Mouse (Mus musculus) ES-E14 (cell line): ENCODE results near the gene Slit3. TPM values are rescaled to one million over a fixed set of nuclear protein-coding genes. Genes with fewer than 3 reads are reported as not detected.

Experiments used
- DNase-seq: peaks from one replicate; pipeline ENCODE4 v3.0.0-alpha.2; 2013; ENCODE audit warnings: low read depth, low spot score
- H3K27ac ChIP-seq: 2 replicates; pipeline ENCODE4 v1.5.1; 2012; ENCODE audit warnings: low read depth, mild to moderate bottlenecking, low read length, moderate library complexity, mixed read lengths; ENCODE audit not compliant: poor library complexity, insufficient read depth, severe bottlenecking
- H3K36me3 ChIP-seq: 2 replicates; pipeline ENCODE4 v1.6.1; 2012; ENCODE audit warnings: mild to moderate bottlenecking, low read length, moderate library complexity, mixed read lengths; ENCODE audit not compliant: control insufficient read depth, poor library complexity, insufficient read depth, severe bottlenecking
- H3K4me1 ChIP-seq, 2 experiments: fragments of 150-350 bp in 1 of 2; sonication (generic) in 1 of 2; 2 replicates each; pipeline ENCODE4 v1.6.1; 2012; ENCODE audit warnings: low read length in 2 of 2, mild to moderate bottlenecking in 1 of 2, mixed read lengths in 1 of 2; ENCODE audit not compliant: control insufficient read depth in 2 of 2, insufficient read depth in 2 of 2, poor library complexity in 1 of 2
- H3K4me3 ChIP-seq, 2 experiments: fragments of 150-350 bp in 1 of 2; sonication (generic) in 1 of 2; 2 replicates each; pipeline ENCODE4 v1.5.1; 2012; ENCODE audit warnings: low read length in 2 of 2, low read depth in 1 of 2, mild to moderate bottlenecking in 1 of 2, mixed read lengths in 1 of 2; ENCODE audit not compliant: insufficient read depth in 1 of 2, poor library complexity in 1 of 2, severe bottlenecking in 1 of 2
- H3K9ac ChIP-seq: 2 replicates; pipeline ENCODE4 v1.6.1; 2012; ENCODE audit warnings: low read depth, mild to moderate bottlenecking, low read length, mixed read lengths; ENCODE audit not compliant: poor library complexity, insufficient read depth, severe bottlenecking
- H3K9me3 ChIP-seq: fragments of 150-350 bp; sonication (generic); 2 replicates; pipeline ENCODE4 v1.6.1; 2012; ENCODE audit warnings: low read depth, mild to moderate bottlenecking, low read length; ENCODE audit not compliant: control insufficient read depth, insufficient read depth
- CHD2 ChIP-seq: IDR thresholded peaks from 2 replicates; pipeline ENCODE4 v1.6.1; 2014; ENCODE audit warnings: mild to moderate bottlenecking, low read depth, low read length, inconsistent platforms
- HCFC1 ChIP-seq: IDR thresholded peaks from 2 replicates; pipeline ENCODE4 v1.6.1; 2012; ENCODE audit warnings: low read length, inconsistent platforms, borderline replicate concordance; ENCODE audit not compliant: insufficient read depth
- MAFK ChIP-seq: IDR thresholded peaks from 2 replicates; pipeline ENCODE4 v1.6.1; 2014; ENCODE audit warnings: mild to moderate bottlenecking, low read depth, low read length, inconsistent platforms; ENCODE audit not compliant: insufficient read depth
- ZC3H11A ChIP-seq: IDR thresholded peaks from 2 replicates; pipeline ENCODE4 v1.6.1; 2012; ENCODE audit warnings: low read depth, mild to moderate bottlenecking, inconsistent platforms, low read length, borderline replicate concordance
- ZNF384 ChIP-seq: IDR thresholded peaks from 2 replicates; pipeline ENCODE4 v1.6.1; 2012; ENCODE audit warnings: low read depth, low read length, inconsistent platforms
- in situ Hi-C, 2 experiments: fragments of 600-800 bp; cut with MboI; formaldehyde crosslinking; loops; one replicate each; pipeline ENCODE4 v1.15.1; 2025; ENCODE audit warnings: low sequenced_read_pairs in 2 of 2, inconsistent platforms in 1 of 2; ENCODE audit not compliant: unreplicated experiment in 2 of 2
- total RNA-seq: library from RNA; depleted of rRNA; stranded (reverse); fragments of 300-350 nt; gene quantifications from 2 replicates; pipeline ENCODE4 v1.2.3, GENCODE M21; 2012

Slit3 gene
- total RNA-seq, 1 experiment: 3.7 TPM

DNA sequence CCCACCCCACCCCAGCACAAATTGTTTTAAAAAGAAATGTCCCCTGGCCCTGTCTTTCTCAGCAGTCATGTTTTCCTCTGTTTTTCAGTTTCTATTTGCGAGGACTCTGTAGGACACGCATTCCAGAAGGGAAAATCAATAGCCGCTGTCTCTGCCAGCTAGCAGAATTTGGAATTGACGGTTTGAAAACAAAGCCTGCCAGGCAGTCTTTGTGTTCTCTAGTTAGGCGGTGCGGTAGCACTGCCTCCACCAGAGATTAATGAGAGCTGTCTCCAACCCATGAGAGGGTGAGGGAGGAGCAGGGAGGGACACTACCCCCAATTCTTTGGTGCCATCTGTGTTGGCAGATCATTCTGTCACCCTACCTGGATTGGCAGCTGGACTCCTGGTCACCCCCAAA is 392.3 kb downstream of the Slit3 start:
- in situ Hi-C loops: no loop called here
- no peak overlapping the region for H3K27ac ChIP-seq
- H3K4me1 ChIP-seq: no peaks in the 10 kb centered on the region
- DNase-seq: no peak
- TF ChIP-seq HCFC1: no peak
- TF ChIP-seq ZNF384: no peak
- no peak for TF ChIP-seq MAFK
- no peak for TF ChIP-seq CHD2
- no peak for TF ChIP-seq ZC3H11A
- H3K36me3 ChIP-seq: no peaks in the 10 kb centered on the region
- H3K9ac ChIP-seq: no peak overlapping the region
- H3K9me3 ChIP-seq: no peaks in the 10 kb centered on the region
- H3K4me3 ChIP-seq: no peak overlapping the region

DNA sequence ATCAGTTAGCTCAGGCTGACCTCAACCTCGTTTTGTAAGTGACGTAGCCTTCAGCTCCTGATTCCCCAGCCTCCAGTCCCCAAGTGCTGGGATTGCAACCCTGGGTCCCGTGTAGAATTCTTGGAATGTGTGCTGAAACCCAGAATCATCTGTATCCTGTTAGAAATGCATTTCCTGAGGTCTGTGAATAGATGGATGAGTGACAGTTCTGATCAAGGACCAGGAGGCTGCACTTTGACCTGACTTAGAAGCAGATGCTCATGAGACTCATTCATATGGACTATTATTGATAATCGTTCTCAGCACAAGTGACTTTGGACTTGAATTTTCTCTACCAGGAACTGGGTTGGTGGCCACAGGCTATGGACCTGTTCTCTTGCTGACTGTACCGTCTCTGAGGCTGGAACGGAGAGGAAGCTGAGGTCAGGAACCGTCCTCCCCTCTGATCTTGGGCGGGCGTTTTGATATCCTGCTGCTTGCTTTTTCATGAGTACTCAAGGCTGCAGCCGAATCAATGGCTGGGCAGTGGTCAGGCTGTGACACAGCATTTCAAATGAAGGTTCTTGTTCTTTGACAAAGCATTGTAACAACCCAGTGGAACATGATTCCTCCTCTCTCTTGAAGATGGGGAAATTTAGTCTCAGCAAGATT is 401.9 kb downstream of the Slit3 start:
- Histone ChIP-seq H3K4me1 (peaks cover 6 to 9% of the 10 kb centered on the region in 2 experiments; a peak in 2 of 4 replicates), H3K27ac (no peak overlapping the region), H3K4me3 (no peak overlapping the region), H3K36me3 (no peaks in the 10 kb centered on the region), H3K9ac (no peak overlapping the region), H3K9me3 (no peaks in the 10 kb centered on the region)
- TF ChIP-seq ZNF384: no peak
- TF ChIP-seq MAFK: no peak
- no peak for TF ChIP-seq HCFC1
- TF ChIP-seq CHD2: no peak
- no peak for TF ChIP-seq ZC3H11A
- no peak for DNase-seq
- in situ Hi-C loops: no loop called here

DNA sequence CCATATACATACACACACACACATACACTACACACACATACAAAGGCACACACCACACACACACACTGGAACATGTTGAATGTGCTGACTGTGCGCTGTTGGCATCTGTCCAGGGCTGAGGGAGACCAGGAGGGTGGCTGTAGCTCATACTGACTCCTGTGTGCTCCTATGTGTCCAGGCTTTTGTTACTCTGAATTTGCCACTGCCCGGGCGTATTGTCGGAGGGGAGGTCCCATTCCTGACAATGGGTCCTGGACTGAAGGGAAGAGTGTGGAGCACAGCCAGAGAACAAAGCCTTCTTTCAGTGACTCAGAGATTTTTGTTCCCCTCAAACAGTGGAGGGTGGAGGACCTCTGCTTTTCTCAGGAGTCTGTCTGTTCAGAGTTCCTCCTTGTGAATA is 402.7 kb downstream of the Slit3 start:
- in situ Hi-C loops: no loop called here
- Histone ChIP-seq H3K27ac (no peak overlapping the region), H3K4me3 (no peak overlapping the region)

DNA sequence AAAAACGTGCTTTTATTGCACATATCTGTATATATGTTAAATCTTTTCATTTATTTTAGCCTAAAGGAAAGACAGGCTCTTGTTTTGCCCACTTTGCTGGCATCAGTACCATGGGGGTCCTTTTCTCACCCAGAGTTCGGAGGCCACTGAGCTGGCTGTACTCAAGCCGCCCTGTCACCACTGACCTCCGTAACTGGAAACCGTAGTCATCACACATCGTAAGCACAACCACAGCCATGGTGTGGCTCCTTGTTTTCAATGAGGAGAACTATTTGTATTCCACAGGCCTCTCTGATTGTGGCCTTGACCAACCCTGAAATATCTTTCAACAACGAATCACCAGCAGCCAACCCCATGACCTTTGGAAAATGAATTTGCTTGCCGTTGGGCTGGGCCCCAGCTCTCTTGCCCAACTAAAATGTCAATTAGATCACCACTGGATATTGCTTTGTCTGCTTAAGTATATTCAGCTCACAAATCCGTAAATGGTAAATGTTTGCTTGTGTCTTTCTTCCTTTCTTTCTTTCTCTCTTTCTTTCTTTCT is 405.3 kb downstream of the Slit3 start:
- in situ Hi-C loops: no loop called here
- peaks cover 6 to 8% of the 10 kb centered on the region in 2 experiments; a peak in 2 of 4 replicates for H3K4me1 ChIP-seq
- H3K9ac ChIP-seq: no peak overlapping the region
- no peak overlapping the region for H3K4me3 ChIP-seq
- H3K36me3 ChIP-seq: no peaks in the 10 kb centered on the region
- no peak for TF ChIP-seq CHD2
- TF ChIP-seq ZNF384: no peak
- TF ChIP-seq MAFK: no peak
- TF ChIP-seq HCFC1: no peak
- TF ChIP-seq ZC3H11A: no peak
- no peaks in the 10 kb centered on the region for H3K9me3 ChIP-seq
- no peak overlapping the region for H3K27ac ChIP-seq
- no peak for DNase-seq

More for the DNA sequence above, 402.7 kb downstream of the Slit3 start:
- Histone ChIP-seq H3K9ac (no peak overlapping the region), H3K4me1 (peaks cover 6 to 9% of the 10 kb centered on the region in 2 experiments; a peak in 2 of 4 replicates), H3K36me3 (no peaks in the 10 kb centered on the region), H3K9me3 (no peaks in the 10 kb centered on the region)
- peak; percentile 57 for DNase-seq
- TF ChIP-seq ZC3H11A (no peak), CHD2 (no peak), HCFC1 (no peak), MAFK (peak; percentile 86)
